In genomic region chr17:11130919-11131318, GRCm38 (mm10) we compare ENCODE assay signal across 20 mouse cellular contexts.
DNase-seq lines count a peak whose midpoint lies in the region; ATAC-seq and TF ChIP-seq lines count a peak whose summit lies in the region.
"Had no signal": no experiment of that assay in that cellular context is flagged by ENCODE, and none has a peak within 500 bp of the region (broad histone marks: within the 10 kb centered on the region; RNA-seq: fewer than 3 reads in every experiment).

No protein-coding gene starts in this region.

- TF ChIP-seq POLR2A in heart, adult 2 months (IDR thresholded peaks at IDR 0.05; ENCODE audit: insufficient read depth, low read depth, low read length): no peak

- H3K79me2 ChIP-seq in heart, adult 2 months (replicated peaks; ENCODE audit: control insufficient read depth, insufficient read depth, low read length): no peaks in the 10 kb centered on the region

- whole genome bisulfite sequencing in heart, adult 2 months: 80% methylated on average over 4 of the region's 4 CpGs
- 50% methylated on average over 4 of the region's 4 CpGs for WGBS in midbrain, postnatal 0 days
- 50% methylated on average over 4 of the region's 4 CpGs for WGBS in midbrain, embryonic 16.5 days
- WGBS in forebrain, embryonic 15.5 days: 17% methylated on average over 4 of the region's 4 CpGs

- no peaks in the 10 kb centered on the region for H3K36me3 ChIP-seq in heart, adult 2 months (ENCODE audit: control insufficient read depth, insufficient read depth, low read length)
- H3K36me3 ChIP-seq in midbrain, postnatal 0 days (ENCODE audit: insufficient read depth, low read length): no peaks in the 10 kb centered on the region
- H3K36me3 ChIP-seq in midbrain, embryonic 16.5 days (ENCODE audit: control insufficient read depth, insufficient read depth, low read length): no peaks in the 10 kb centered on the region
- no peaks in the 10 kb centered on the region for H3K36me3 ChIP-seq in forebrain, embryonic 15.5 days
- H3K36me3 ChIP-seq: heart, embryonic 12.5 days; hindbrain, embryonic 15.5 days; midbrain, embryonic 10.5 days had no signal

- TF ChIP-seq EP300 in heart, adult 2 months (IDR thresholded peaks at IDR 0.05; ENCODE audit: insufficient read depth, low read depth, low read length): no peak

- intact Hi-C loops in heart, adult 2 months (cut with DNase I): no loop called here

- H3K27me3 ChIP-seq in heart, adult 2 months (ENCODE audit: control insufficient read depth, insufficient read depth, low read length): no peaks in the 10 kb centered on the region
- H3K27me3 ChIP-seq in midbrain, postnatal 0 days (ENCODE audit: insufficient read depth, low read length): no peaks in the 10 kb centered on the region
- no peaks in the 10 kb centered on the region for H3K27me3 ChIP-seq in midbrain, embryonic 16.5 days (ENCODE audit: control insufficient read depth, insufficient read depth, low read depth, low read length)
- H3K27me3 ChIP-seq in forebrain, embryonic 15.5 days: no peaks in the 10 kb centered on the region
- H3K27me3 ChIP-seq: heart, embryonic 12.5 days; hindbrain, embryonic 15.5 days had no signal

- no peak overlapping the region for H3K4me2 ChIP-seq in midbrain, postnatal 0 days (ENCODE audit: low read depth, low read length, poor library complexity, severe bottlenecking)
- H3K4me2 ChIP-seq in midbrain, embryonic 16.5 days (ENCODE audit: low read length): no peak overlapping the region
- H3K4me2 ChIP-seq in forebrain, embryonic 15.5 days (replicated peaks): no peak overlapping the region
- H3K4me2 ChIP-seq: heart, embryonic 12.5 days; hindbrain, embryonic 15.5 days had no signal

- no peak overlapping the region for H3K27ac ChIP-seq in heart, adult 2 months
- H3K27ac ChIP-seq in midbrain, postnatal 0 days (ENCODE audit: low read depth, low read length): no peak overlapping the region
- H3K27ac ChIP-seq in midbrain, embryonic 16.5 days (ENCODE audit: low read length): no peak overlapping the region
- no peak overlapping the region for H3K27ac ChIP-seq in forebrain, embryonic 15.5 days (replicated peaks)
- H3K27ac ChIP-seq: hindbrain, embryonic 15.5 days; liver, embryonic 14.5 days; macrophage; midbrain, embryonic 10.5 days had no signal

- DNase-seq in heart, adult 11 months: peak; percentile 37
- DNase-seq in heart, adult 2 months: no peak
- peak; percentile 71 for DNase-seq in midbrain, postnatal 0 days (ENCODE audit: low spot score)
- DNase-seq in brain, adult 2 months (ENCODE audit: low read depth, low spot score): peak; percentile 17
- DNase-seq: B cell, adult 2 months; cerebellum, adult 9-11 months; embryo, embryonic 11 days; heart, postnatal 14 days; kidney, postnatal 36 days; spleen, adult 18-20 months; thymus, postnatal 36 days had no signal

- no peaks in the 10 kb centered on the region for H3K9me3 ChIP-seq in midbrain, postnatal 0 days (ENCODE audit: low read length)
- no peaks in the 10 kb centered on the region for H3K9me3 ChIP-seq in midbrain, embryonic 16.5 days (replicated peaks; ENCODE audit: control insufficient read depth, low read length, poor library complexity, severe bottlenecking)
- H3K9me3 ChIP-seq in forebrain, embryonic 15.5 days: no peaks in the 10 kb centered on the region
- H3K9me3 ChIP-seq: heart, embryonic 12.5 days; hindbrain, embryonic 15.5 days; midbrain, embryonic 10.5 days had no signal

- no peak overlapping the region for H3K9ac ChIP-seq in heart, adult 2 months (ENCODE audit: low read depth, low read length)
- H3K9ac ChIP-seq in midbrain, postnatal 0 days (replicated peaks; ENCODE audit: low read length, poor library complexity, severe bottlenecking): no peak overlapping the region
- no peak overlapping the region for H3K9ac ChIP-seq in midbrain, embryonic 16.5 days (ENCODE audit: low read depth, low read length)
- H3K9ac ChIP-seq in forebrain, embryonic 15.5 days (replicated peaks): no peak overlapping the region
- H3K9ac ChIP-seq: heart, embryonic 12.5 days; hindbrain, embryonic 15.5 days; liver, embryonic 14.5 days had no signal

- H3K4me3 ChIP-seq in heart, adult 2 months: no peak overlapping the region
- no peak overlapping the region for H3K4me3 ChIP-seq in midbrain, postnatal 0 days (ENCODE audit: low read depth, low read length)
- H3K4me3 ChIP-seq in midbrain, embryonic 16.5 days (ENCODE audit: low read depth, low read length): no peak overlapping the region
- no peak overlapping the region for H3K4me3 ChIP-seq in forebrain, embryonic 15.5 days
- H3K4me3 ChIP-seq: heart, embryonic 12.5 days; hindbrain, embryonic 15.5 days; midbrain, embryonic 10.5 days had no signal

- H3K4me1 ChIP-seq in heart, adult 2 months (ENCODE audit: control insufficient read depth, insufficient read depth, low read length): no peaks in the 10 kb centered on the region
- no peaks in the 10 kb centered on the region for H3K4me1 ChIP-seq in midbrain, postnatal 0 days (ENCODE audit: insufficient read depth, low read length)
- no peaks in the 10 kb centered on the region for H3K4me1 ChIP-seq in midbrain, embryonic 16.5 days (ENCODE audit: control insufficient read depth, insufficient read depth, low read length)
- peaks cover 6% of the 10 kb centered on the region for H3K4me1 ChIP-seq in forebrain, embryonic 15.5 days
- H3K4me1 ChIP-seq: heart, embryonic 12.5 days; hindbrain, embryonic 15.5 days had no signal

- no peak for ATAC-seq in midbrain, postnatal 0 days (ENCODE audit: low FRiP score)
- no peak for ATAC-seq in midbrain, embryonic 16.5 days
- ATAC-seq in forebrain, embryonic 15.5 days (replicated peaks): peak; percentile 88
- ATAC-seq in granulocyte monocyte progenitor cell, adult 5-6 weeks (replicated peaks; ENCODE audit: poor library complexity, severe bottlenecking): no peak
- ATAC-seq: intestine, embryonic 16.5 days had no signal

- no peak for TF ChIP-seq CTCF in heart, adult 2 months (IDR thresholded peaks at IDR 0.05)
- no peak for TF ChIP-seq CTCF in midbrain, postnatal 0 days (IDR thresholded peaks at IDR 0.05)

Comparison
In these comparisons a context has a peak if more than half of its experiments do, and no peak if none do; other contexts are left out.
1. DNase-seq: peak in heart, adult 11 months (single experiment), midbrain, postnatal 0 days (single experiment) and brain, adult 2 months (single experiment); none in heart, adult 2 months (0 of 2).